Mouse (Mus musculus) spleen, postnatal 0 days (tissue): ENCODE measurements around the gene Ugt1a6b. TPM values are rescaled to one million over a fixed set of nuclear protein-coding genes. Genes with fewer than 3 reads are reported as not detected.

Experiments
- polyA plus RNA-seq: library from polyadenylated mRNA; unstranded; fragments of >200 nt; fragmentation: Nextera tagmentation; extraction: Ambion mirVana; gene quantifications from 2 replicates; pipeline ENCODE4 v1.2.1, GENCODE M21; 2015

The Ugt1a6b gene
- 0.33 and 0.45 TPM in 2 replicates for polyA plus RNA-seq

DNA sequence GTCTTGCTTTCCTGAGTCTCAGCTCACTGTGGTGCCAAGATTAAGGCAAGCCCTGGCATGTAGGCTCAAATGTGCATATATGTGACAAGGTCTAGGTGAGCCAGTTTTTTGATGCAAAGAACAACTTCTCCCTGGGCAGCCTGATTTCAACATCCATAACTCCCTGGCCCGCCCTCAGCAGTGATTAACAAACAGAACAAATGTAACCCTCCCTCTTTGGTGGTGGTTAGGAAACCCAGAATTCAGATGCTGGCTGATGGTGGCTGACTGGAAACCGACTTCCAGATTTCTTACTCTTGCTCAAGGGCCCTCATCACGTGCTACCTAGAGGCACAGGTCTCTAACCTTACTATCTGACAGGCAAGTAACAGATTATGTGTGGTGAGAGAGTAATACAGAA, at the start of gene Ugt1a6b:
Gene Ugt1a6b, plus strand, starts transcription at position 234 of the 400 bp plus-strand sequence.

DNA sequence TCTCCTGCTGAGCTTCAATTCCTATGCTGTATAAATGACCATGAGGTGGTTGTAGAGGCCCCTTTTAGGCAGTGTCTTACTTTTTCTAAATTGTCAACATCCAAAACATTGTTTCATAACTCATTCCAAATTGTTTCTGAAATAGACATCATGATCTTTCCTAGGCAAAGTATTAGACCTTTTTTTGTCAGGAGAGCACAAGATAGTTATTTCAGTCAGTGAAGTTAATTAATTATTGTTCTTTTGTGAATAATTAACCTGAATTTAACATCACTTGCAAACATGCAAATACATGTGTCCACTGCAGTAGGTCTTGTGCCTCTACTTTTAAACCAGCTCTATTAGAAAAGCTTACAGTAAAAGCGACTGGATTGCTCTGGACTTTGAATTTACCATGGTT, 48.0 kb upstream of the Ugt1a6b start, which contains the start of gene Ugt1a10:
Gene Ugt1a10, plus strand, starts transcription at position 301 of the 400 bp plus-strand sequence.

DNA sequence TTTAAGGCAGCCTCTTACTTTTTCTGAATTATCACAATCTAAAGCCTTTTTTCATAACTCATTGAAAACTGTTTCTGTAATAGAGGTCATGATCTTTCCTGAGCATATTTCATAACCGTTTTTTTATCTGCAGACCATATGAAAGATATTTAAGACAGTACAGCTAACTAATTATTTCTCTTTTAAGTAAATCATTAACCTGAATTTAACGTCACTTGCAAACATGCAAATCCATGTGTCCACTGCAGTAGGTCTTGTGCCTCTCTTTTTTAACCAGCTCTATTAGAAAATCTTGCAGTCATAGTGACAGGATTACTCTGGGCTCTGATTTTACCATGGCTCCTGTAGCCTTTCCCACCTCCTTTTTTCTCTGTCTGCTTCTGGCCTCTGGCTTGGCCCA, 32.6 kb upstream of the Ugt1a6b start, which contains the start of gene Ugt1a9:
Gene Ugt1a9, plus strand, starts transcription at position 306 of the 400 bp plus-strand sequence.

DNA sequence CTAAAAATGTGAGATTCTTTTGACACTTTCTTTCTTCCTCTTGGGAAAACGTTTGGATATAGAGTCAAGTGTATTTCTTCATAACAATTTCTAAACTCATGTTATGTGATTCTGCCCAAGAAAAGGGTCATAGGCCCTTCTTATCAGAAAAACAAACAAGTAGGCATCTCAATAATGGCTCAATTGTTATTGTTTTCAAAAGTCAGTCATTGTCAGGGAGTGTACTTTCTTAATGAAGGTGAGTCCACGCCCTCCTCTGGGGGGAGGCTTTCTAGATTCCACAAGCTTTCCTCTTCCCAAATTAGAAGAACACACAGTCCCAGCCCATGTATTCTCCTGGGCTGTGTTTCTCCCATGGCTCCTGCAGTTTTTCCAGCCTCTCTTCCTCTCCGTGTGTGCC, 15.5 kb upstream of the Ugt1a6b start, which contains the start of gene Ugt1a8:
Gene Ugt1a8, plus strand, starts transcription at position 301 of the 400 bp plus-strand sequence.

DNA sequence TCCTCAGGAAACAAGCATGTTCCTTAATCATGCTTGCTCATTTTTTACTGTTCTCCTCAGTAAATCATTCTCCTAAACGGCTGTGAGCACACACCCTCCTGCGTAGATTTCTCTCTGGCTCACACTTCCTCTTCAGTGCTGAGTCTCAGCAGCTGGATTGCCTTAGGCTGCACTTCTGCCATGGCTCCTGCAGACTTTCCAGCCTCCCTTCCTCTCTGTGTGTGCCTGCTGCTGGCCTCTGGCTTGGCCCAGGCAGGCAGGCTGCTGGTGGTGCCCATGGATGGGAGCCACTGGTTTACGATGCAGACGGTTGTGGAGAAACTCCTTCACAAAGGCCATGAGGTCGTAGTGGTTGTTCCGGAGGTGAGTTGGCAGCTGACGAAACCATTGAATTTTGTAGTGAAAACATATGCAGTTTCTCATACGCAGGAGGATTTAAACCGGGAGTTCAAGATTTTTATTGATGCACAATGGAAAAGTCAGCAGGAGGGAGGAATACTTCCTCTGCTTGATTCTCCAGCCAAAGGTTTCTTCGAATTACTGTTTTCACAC, 8.0 kb upstream of the Ugt1a6b start, which contains the start of gene Ugt1a7c:
Gene Ugt1a7c, plus strand, starts transcription at position 122 of the 552 bp plus-strand sequence.

DNA sequence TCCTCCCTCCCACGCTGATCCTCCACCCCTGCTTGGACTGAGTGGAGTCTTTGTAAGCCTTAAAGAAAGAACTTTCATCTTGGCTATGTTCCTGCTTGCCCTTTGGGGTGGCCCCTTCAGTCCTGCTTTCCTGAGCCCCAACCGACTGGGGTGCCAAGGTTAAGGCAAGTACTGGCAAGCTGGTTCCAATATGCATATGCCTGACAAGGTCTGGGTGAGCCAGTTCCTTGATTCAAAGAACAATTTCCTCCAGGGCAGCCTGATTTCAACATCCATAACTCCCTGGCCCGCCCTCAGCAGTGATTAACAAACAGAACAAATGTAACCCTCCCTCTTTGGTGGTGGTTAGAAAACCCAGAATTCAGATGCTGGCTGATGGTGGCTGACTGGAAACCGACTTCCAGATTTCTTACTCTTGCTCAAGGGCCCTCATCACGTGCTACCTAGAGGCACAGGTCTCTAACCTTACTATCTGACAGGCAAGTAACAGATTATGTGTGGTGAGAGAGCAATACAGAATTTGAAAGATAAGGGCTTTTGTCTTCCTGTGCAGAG, 31.5 kb downstream of the Ugt1a6b start, which contains the start of gene Ugt1a6a:
Gene Ugt1a6a, plus strand, starts transcription at position 353 of the 555 bp plus-strand sequence.

DNA sequence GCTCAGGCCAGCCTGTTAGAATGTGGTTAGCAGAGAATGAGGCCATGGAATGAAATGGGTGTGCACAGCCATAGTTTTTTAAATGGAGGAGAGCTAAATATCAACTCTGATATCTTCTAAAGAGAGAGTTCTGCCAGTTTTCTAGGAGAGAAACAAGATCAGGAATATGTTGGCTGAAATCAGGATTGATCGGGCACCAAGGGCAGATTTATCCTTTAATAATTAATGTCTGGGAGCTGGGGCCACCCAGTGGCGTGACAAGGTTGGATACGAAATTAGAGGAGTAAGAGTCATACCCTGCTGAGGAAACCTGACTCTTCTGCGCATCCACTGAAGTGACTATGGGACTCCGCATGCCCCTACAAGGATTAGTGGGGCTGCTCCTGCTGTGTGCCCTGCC, 62.7 kb downstream of the Ugt1a6b start, which contains the start of gene Ugt1a5:
Gene Ugt1a5, plus strand, starts transcription at position 302 of the 400 bp plus-strand sequence.

DNA sequence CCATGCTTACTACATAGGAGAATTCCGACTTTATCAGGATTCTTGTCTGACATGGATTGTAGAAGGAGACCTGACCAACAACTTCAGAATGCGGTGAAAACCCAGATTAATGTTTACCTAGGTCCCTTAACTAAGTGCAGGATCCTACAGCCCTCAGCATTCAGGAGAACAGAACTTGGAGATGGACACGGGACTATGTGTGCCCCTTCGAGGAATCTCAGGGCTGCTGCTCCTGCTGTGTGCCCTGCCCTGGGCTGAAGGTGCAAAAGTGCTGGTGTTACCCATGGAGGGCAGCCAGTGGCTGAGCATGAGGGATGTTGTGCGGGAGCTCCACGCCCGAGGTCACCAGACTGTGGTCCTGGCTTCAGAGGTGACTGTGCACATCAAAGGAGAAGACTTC, 97.4 kb downstream of the Ugt1a6b start, which contains the start of gene Ugt1a2:
Gene Ugt1a2, plus strand, starts transcription at position 146 of the 400 bp plus-strand sequence.

DNA sequence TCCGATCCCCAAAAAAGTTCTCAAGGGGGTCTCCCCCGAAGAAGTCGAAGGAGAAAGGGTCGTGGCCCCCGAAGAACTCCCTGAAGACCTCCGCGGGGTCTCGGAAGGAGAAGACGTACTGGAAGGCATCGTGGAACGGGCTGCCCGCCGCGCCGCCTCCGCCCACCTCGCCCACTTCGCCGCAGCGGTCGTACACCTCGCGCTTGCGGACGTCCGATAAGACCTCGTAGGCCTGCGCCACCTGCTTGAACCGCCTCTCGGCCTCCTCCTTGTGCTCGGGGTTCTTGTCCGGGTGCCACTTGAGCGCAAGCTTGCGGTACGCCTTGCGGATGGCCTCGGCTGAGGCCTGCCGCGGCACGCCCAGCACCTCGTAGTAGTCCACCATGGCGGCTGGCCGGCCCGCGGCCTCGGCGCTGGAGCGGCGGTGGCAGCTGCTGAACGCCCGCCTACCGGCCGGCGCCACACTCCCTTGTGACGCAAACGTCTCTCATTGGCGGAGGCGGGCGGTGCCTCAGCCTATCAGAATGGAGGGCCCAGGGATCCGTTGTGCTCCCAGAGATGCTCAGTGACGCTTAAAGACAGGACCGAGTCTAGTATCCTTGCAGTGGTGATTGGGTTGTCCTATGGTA, 102.4 kb downstream of the Ugt1a6b start, which contains the start of gene Dnajb3:
Gene Dnajb3, minus strand, starts transcription at position 489 of the 629 bp plus-strand sequence.

DNA sequence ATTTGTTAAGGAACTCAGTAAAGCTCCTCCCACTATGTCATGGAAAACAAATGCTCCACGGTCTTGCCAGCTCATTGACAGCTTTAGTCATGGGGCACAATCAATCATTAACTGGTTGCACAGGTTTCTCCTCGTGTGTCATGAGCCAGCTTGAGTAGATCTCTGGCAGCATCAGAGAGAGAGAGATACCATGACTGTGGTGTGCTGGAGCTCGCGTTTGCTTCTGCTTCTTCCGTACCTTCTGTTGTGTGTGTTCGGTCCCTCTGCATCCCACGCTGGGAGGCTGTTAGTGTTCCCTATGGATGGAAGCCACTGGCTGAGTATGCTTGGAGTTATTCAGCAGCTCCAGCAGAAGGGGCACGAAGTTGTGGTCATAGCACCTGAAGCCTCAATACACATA, 108.8 kb downstream of the Ugt1a6b start, which contains the start of gene Ugt1a1:
Gene Ugt1a1, plus strand, starts transcription at position 148 of the 400 bp plus-strand sequence.

DNA sequence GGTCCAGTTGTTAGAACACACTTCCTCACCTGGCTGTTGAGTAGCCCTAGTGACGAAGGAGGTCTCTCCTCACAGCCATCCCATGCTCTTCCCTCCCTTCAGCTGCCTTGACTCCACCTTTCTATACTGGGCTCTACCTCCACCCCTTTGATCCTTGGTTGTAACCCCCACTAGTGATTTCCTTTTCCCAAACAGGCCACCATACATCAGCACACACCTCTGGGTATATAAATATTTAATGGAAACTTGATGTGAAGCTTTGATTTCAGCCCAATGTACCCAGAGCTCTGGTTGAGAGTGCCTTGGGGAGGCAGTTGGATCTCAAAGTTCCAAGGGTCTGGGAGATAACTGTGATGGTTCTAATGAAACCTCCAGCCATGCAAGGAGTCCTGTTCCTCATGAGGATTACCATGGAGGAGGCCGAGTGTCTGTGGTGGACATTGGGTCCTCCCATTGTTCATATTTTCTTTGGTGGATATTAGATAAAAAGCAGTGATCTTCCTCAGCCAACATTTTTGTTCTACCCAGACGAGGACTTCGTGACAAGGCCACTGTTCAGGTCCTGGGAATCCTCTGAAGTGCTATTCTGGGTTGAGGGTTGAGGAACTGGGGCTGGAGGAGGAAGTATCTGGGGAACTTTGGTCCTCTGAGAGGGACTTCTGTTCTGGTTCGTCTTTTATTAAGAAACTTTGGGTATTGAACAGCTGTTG, 123.8 kb downstream of the Ugt1a6b start, which contains the start of gene Mroh2a:
Gene Mroh2a, plus strand, starts transcription at position 317 of the 710 bp plus-strand sequence.

Other genes with a start within 250 kb of the Ugt1a6b start
- 13.5 and 17.5 TPM in 2 replicates for gene Dgkd, start 250.0 kb upstream of the Ugt1a6b start, polyA plus RNA-seq
- 7.0 and 10.0 TPM in 2 replicates for gene Usp40, start 94.7 kb upstream of the Ugt1a6b start, polyA plus RNA-seq
- gene Ugt1a10, start 47.9 kb upstream of the Ugt1a6b start, polyA plus RNA-seq = not detected in 2 replicates
- not detected in 2 replicates for gene Ugt1a9, start 32.5 kb upstream of the Ugt1a6b start, polyA plus RNA-seq
- not detected in 2 replicates for gene Ugt1a8, start 15.4 kb upstream of the Ugt1a6b start, polyA plus RNA-seq
- 7.3 and 9.5 TPM in 2 replicates for gene Ugt1a7c, start 8.2 kb upstream of the Ugt1a6b start, polyA plus RNA-seq
- gene Ugt1a6a, start 31.6 kb downstream of the Ugt1a6b start, polyA plus RNA-seq = 3.0 and 5.0 TPM in 2 replicates
- 0.11 TPM in 1 of 2 replicates, not detected in the other for gene Ugt1a5, start 62.8 kb downstream of the Ugt1a6b start, polyA plus RNA-seq
- 0.05 and 0.40 TPM in 2 replicates for gene Ugt1a2, start 97.3 kb downstream of the Ugt1a6b start, polyA plus RNA-seq
- gene Dnajb3, start 102.5 kb downstream of the Ugt1a6b start, polyA plus RNA-seq = 13.2 and 15.6 TPM in 2 replicates
- 0.25 and 0.57 TPM in 2 replicates for gene Ugt1a1, start 108.7 kb downstream of the Ugt1a6b start, polyA plus RNA-seq
- 0.69 and 0.73 TPM in 2 replicates for gene Mroh2a, start 123.7 kb downstream of the Ugt1a6b start, polyA plus RNA-seq
- gene Hjurp, start 174.4 kb downstream of the Ugt1a6b start, polyA plus RNA-seq = 76.6 and 78.0 TPM in 2 replicates
- not detected in 2 replicates for gene Trpm8, start 174.4 kb downstream of the Ugt1a6b start, polyA plus RNA-seq